Mouse (Mus musculus) B cell, adult 67 days (primary cell): Measurements from ENCODE around the gene Ndufa9. TPM values are rescaled to one million over a fixed set of nuclear protein-coding genes. Genes with fewer than 3 reads are reported as not detected.

Experiments used
- total RNA-seq, 2 experiments: library from RNA; stranded (reverse); gene quantifications; 4 replicates each; pipeline ENCODE4 v1.2.4; 2023

Gene Ndufa9
- 10 to 100 TPM; 52.1 to 52.9 TPM for total RNA-seq

DNA sequence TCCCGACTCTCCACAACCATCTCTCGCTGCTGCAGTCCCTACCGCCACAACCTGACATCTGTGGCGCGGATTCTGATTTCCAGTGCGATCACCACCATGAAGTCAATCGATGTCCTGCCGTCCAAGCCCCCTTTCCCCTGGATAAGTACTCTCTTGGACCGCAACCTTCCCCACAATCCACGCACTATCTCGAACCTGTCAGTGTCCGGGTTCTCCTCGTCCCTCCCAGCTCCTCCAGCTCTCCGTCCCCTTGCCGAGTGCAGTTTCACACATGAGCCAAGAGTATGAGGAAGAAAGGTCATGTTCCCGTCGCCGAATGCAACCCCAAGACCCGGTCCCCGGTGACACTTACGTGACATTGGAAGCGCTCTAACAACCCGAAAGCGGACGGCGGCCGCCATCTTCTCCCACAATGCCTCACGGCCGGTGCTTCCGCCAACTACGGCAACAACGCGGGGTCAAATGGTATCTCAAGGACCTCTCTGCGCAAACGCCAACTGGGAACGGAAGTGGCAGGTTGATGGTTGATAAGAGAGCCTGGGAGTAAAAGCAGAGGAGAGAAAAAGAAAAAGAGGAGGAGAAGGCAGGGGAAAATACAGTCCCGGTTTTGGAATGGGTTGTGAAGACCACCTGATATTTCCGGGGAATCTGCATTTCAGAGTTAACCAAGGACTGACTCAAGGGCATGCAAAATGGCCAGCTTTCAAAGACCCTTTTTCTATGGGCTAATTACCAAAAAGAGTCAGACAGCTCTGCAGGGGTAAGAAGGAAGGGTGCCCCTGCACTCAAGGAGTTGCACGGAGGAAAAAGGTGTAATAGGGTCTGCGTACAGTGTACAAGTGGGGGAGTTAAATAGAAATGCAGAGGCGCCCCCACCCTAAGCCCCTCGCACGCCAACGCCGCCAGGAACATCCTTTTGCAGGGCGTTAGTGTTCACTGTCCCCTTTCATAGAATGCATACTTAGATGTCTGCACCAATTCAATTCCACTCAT, at the start of gene Ndufa9:
Gene Ndufa9 (minus strand): TSS at position 425 of the 993 bp plus-strand sequence.

DNA sequence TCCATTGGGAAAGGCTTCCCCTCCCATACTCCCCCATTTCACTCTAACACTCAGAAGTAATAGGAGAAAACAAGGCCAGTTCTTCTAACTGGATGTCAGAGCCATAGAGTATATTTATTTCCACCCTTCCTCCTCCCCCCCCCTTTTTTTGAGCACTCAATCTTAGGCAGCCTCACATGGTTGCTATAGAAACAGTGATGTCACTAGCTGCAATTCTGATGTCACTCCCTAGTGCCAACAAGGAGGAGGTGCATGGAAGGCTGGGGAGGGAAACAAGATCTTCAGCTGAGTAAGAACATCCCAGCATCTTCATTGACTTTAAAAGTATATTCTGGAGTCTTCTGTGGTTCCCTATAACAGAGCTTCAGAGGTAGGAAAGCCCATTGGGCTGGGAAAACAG, 3.9 kb upstream of the Ndufa9 start, which contains the start of gene Akap3:
Gene Akap3 (plus strand): TSS at position 218 of the 400 bp plus-strand sequence.

Other genes starting within 250 kb of the Ndufa9 start
- not detected for gene Kcna1, start 202.8 kb downstream of the Ndufa9 start, total RNA-seq
- gene Kcna6, start 108.5 kb downstream of the Ndufa9 start, total RNA-seq = not detected
- gene Akap3, start 4.0 kb upstream of the Ndufa9 start, total RNA-seq = not detected
- gene Dyrk4, start 72.7 kb upstream of the Ndufa9 start, total RNA-seq = 1 to 10 TPM in 1 of 2 experiments, under 1 TPM in 1; 0.92 to 1.1 TPM
- gene Rad51ap1, start 90.5 kb upstream of the Ndufa9 start, total RNA-seq = 1 to 10 TPM; 3.0 to 4.0 TPM
- gene D6Wsu163e, start 90.8 kb upstream of the Ndufa9 start, total RNA-seq = 10 to 100 TPM; 40.8 to 43.6 TPM
- not detected for gene Fgf6, start 166.4 kb upstream of the Ndufa9 start, total RNA-seq
- gene Fgf23, start 223.8 kb upstream of the Ndufa9 start, total RNA-seq = not detected